Mouse (Mus musculus): ENCODE measurements around the gene Pkn1.

Pkn1 gene

GRCm38 (mm10) chr8:83654725-83655124 is 44.3 kb downstream of the Pkn1 start:
- no peak for DNase-seq (ENCODE audit: inconsistent ontology term)

GRCm38 (mm10) chr8:83653662-83654017 is 45.3 kb downstream of the Pkn1 start:
- no peak for DNase-seq (ENCODE audit: inconsistent ontology term)

- peak; percentile 55 for DNase-seq (ENCODE audit: inconsistent ontology term)
Observed at GRCm38 (mm10) chr8:83652744-83653661, 46.0 kb downstream of the Pkn1 start.

GRCm38 (mm10) chr8:83652030-83652743 is 46.8 kb downstream of the Pkn1 start, which contains the start of gene Gipc1:
Gipc1 (plus strand) TSS chr8:83652677.
- peak; percentile 99 for DNase-seq (ENCODE audit: inconsistent ontology term)

- no peak for DNase-seq (ENCODE audit: inconsistent ontology term)
Observed at GRCm38 (mm10) chr8:83649699-83650098, 49.3 kb downstream of the Pkn1 start.

- DNase-seq (ENCODE audit: inconsistent ontology term): no peak
Observed at GRCm38 (mm10) chr8:83648031-83648430, 50.9 kb downstream of the Pkn1 start.

- DNase-seq (ENCODE audit: inconsistent ontology term): no peak
Observed at GRCm38 (mm10) chr8:83647511-83647910, 51.5 kb downstream of the Pkn1 start.

- DNase-seq (ENCODE audit: inconsistent ontology term): no peak
Observed at GRCm38 (mm10) chr8:83639649-83640048, 59.3 kb downstream of the Pkn1 start.

- DNase-seq (ENCODE audit: inconsistent ontology term): peak; percentile 49
Observed at GRCm38 (mm10) chr8:83638856-83639255, 60.1 kb downstream of the Pkn1 start.

- DNase-seq (ENCODE audit: inconsistent ontology term): no peak
Observed at GRCm38 (mm10) chr8:83632083-83632707, 66.8 kb downstream of the Pkn1 start.

- DNase-seq (ENCODE audit: inconsistent ontology term): peak; percentile 64
Observed at GRCm38 (mm10) chr8:83625676-83626299, 73.2 kb downstream of the Pkn1 start.

- DNase-seq (ENCODE audit: inconsistent ontology term): no peak
Observed at GRCm38 (mm10) chr8:83624739-83625138, 74.2 kb downstream of the Pkn1 start.

GRCm38 (mm10) chr8:83623549-83623948 is 75.4 kb downstream of the Pkn1 start:
- DNase-seq (ENCODE audit: inconsistent ontology term): no peak

GRCm38 (mm10) chr8:83622389-83622989 is 76.5 kb downstream of the Pkn1 start:
- DNase-seq (ENCODE audit: inconsistent ontology term): peak; percentile 94

- DNase-seq (ENCODE audit: inconsistent ontology term): no peak
Observed at GRCm38 (mm10) chr8:83621691-83622388, 77.1 kb downstream of the Pkn1 start.

- no peak for DNase-seq (ENCODE audit: inconsistent ontology term)
Observed at GRCm38 (mm10) chr8:83619568-83620285, 79.3 kb downstream of the Pkn1 start.

GRCm38 (mm10) chr8:83618566-83618965 is 80.4 kb downstream of the Pkn1 start:
- DNase-seq (ENCODE audit: inconsistent ontology term): no peak

GRCm38 (mm10) chr8:83617111-83617510 is 81.9 kb downstream of the Pkn1 start:
- DNase-seq (ENCODE audit: inconsistent ontology term): no peak

GRCm38 (mm10) chr8:83616625-83617024 is 82.4 kb downstream of the Pkn1 start:
- DNase-seq (ENCODE audit: inconsistent ontology term): no peak

Measured in Muller cell, postnatal 12 days (primary cell).